Mouse (Mus musculus) frontal cortex, postnatal 14 days (tissue): ENCODE measurements around the gene Cyb5d1.

ENCODE experiments used
- DNase-seq, 2 experiments: peaks; one replicate each; pipeline ENCODE4 v3.0.0; 2022; ENCODE audit warnings: low spot score in 2 of 2

Gene Cyb5d1

GRCm38 (mm10) chr11:69415668-69416451 is 20.4 kb upstream of the Cyb5d1 start:
- peak; percentile 30 to 49 for DNase-seq

GRCm38 (mm10) chr11:69415327-69415667 is 19.9 kb upstream of the Cyb5d1 start:
- peak in 1 of 2 experiments; percentile 53 for DNase-seq

DNA sequence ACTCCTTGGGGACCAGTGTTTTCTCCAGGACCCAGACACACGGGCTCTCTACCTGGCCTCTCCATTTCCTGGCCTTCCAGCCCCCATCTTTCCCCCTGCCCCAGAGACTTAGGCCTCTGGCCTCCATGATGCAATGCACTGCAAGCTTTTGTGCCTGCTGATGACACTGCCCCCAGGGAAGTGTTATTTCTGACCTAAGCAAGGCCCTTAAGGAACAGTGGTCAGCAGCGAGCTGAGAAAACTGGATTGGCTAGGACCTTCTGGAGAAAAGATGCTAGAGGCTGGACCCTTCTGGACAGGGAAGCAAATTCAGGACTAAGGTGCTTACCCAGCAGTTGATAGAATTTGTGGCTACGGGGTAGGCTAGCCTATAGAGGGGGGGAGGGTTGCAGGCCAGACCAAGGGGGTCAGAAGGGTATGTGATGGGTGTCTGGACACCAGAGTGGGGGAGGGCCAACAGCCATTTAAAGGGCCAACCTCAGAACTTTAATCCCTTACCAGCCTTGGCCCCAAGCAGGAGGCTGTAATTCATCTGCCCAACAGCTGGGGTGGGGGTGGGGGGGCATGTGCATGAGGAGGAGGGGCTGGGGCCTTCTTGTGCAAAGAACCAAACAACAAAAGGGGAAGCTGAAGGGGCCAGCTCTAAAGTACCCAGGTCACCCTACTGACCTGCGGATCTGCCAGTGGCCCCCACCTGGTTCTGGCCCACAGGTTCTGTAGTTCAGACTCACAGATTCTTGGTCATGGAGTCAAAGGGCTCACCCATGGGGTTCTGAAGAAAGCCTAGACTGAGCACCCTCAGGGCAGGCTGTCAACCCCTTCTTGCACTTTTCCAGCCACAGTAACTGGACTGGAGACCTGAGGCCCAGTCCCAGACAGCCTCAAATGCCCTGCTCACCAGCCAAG is 19.2 kb upstream of the Cyb5d1 start:
- DNase-seq, result peak in 1 of 2 experiments; percentile 41

DNA sequence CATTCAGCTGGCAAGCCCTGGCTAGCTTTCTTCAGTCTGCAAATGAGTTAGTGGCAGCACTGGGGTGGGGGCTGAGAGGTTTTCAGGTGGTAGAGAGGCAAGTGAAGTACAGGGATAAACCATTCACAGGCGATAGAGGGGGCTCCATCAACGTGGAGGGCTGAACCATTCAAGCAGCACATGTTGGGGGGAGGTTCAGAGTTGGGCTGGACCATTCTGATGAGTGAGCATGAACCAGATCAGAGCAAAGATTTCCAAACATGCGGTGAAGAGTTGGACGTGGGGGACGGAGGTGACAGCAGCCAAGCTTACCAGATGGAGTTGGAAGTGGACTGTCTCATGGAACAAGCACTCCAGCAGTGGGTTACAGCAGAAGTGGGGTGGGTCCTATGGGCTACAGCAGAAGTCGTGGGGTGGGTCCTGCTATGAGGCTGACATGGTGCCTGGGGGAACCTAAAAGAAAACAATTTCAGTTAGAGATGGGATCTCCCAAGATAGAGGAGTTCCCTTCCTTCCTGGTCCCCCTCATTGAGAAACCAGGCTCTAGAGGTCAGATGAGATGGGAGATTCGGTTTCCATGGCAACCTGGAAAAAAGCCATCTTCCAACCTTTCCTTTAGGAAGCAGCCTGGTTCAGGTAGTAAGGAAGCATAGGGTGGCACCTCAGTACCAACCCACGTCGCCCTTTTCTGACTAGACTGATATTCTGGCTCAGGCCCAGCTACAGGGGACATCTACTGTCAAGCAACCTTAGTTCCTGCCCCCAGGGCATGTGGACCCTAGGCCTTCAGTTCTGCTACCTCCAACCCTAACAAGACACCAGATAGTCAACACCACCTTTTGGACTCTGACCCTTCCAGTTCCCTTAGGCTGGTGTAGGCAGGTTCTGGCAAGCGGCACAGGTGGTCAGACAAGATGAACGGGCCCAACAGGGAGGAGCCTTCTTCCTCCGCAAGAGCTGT is 18.1 kb upstream of the Cyb5d1 start, which contains the start of gene Kdm6b:
Kdm6b (minus strand) TSS at position 455 of the 961 bp plus-strand sequence.
- peak; percentile 45 to 64 for DNase-seq

DNA sequence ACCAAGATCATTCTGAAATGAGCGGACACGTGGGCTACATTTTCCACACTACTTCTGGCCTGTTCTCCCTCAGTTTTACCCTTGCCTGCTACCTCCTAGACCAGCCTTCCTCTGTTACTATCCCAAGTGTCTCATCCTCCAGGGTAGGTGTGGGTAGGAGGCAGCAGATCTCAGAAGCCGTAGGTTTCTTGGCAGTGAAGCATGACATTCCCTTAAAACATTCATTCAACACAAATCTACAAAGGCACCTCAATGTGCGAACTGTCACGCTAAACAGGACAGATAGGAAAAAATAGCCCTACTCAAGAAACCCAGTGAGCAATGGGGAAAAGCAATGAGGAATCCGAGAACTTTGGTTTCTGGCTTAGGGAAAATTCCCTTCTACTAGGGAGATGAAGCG is 17.1 kb upstream of the Cyb5d1 start:
- no peak for DNase-seq

GRCm38 (mm10) chr11:69411538-69412203 is 16.2 kb upstream of the Cyb5d1 start:
- peak; percentile 52 to 56 for DNase-seq

GRCm38 (mm10) chr11:69411073-69411535 is 15.7 kb upstream of the Cyb5d1 start:
- DNase-seq, result peak; percentile 90 to 95

DNA sequence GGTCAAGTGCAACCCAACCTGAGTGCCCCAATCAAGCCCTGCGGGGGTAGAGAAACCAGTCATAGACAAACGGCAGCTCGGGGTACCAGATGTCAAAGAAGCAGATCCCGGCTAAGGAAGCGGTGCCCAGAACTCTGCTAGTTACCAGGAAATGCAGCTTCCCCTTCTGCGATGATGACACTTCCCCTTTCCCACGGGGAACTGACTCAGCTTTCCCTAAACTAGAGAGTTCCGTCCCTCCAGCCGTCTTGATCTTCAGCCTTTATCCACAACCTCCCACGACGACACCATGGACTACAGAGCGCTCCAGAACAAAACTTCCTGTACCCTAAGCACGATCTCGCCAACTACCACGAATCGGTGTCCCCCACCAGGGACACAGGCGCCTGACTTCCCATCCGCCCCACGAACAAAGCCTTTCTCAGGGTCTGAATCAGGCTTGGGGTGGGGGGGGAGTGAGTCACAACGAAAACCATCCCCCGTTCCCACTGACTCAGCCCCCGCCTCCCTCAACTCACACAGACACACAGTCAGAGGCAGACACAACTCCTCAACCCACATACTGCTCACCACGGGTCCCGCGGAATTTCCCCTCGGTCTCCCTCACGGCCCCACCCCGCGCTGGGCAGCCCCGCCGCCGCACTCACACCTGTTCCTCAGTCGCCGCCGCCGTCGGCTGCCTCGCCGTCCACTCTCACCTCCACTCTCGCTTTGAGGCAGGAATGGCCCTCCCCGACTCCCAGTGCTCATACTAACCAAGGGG is 15.1 kb upstream of the Cyb5d1 start:
- peak; percentile 47 to 53 for DNase-seq

GRCm38 (mm10) chr11:69410045-69410309 is 14.5 kb upstream of the Cyb5d1 start:
- DNase-seq, result no peak

DNA sequence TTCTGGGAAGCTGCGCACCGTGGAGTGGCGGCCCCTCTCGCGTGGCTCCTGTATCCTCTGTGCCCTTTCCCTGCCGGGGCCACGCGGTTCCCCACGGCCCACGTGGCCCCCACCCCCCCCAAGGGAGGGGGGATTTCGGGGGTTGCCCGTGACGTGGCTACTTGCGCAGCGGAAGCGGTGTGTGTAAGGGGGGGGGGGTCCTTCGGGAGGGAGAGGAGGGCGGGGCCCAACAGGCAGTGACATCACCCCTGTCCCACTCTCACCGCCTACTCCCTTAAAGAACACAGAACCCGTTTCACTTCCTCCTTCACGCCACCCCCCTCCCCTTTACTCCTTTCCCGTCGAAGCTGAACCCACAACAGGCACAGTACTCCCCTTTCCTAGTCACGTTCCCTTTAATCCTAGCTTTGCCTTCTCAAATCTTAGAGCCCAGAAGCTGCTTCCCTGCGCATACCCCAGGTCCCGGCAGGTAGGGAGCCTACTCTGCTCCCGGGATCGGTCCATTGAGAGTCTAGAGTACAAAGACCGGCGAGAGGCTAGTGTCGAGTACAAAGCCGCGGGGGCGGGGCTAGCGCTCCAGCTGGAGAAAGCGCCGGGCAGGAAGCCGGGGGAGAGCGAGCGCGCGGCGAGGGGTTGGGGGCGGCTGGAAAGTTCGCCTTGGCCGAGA is 14.1 kb upstream of the Cyb5d1 start:
- peak; percentile 71 to 79 for DNase-seq

DNA sequence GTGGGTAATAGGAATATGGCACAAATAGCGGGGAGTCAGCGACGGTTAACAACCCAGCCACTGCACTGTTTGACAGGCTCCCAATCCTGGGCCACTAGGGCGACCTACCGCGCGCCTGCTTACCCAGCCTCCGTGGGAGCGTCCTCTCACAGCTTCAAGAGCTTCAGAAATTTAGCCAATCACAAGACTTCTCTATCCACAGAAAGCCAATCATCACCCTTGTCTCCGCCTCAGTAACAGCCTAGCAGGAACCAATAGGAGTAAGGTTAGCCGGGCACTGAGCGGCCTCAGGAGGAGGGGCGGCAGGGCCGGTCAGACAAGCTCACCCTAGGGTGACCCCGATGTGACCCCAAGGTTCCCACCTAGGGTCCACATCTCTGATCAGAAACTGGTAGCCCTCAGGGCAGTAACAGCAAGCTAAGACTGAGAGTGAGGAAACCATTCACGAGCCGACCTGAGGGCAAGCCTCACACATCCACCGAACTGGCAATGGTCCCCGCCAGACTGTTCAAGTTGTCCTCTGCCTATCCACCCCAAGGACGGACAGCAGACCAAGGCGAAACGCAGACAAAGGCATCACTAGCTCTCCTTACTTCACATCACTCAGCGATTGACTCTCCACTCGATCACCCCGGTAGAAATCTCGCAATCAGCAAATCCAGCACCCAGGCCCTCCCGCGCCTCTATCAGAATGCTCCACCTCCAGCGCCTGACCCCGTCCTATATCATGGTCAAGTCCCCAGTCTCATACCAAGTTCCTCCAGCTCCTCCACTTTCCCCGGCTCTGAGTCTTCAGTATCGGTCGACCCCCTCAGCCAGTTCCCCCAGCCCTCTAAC is 13.3 kb upstream of the Cyb5d1 start:
- peak; percentile 74 to 82 for DNase-seq

- no peak for DNase-seq
These were observed 12.2 kb upstream of the Cyb5d1 start for GRCm38 (mm10) chr11:69407724-69408004.

GRCm38 (mm10) chr11:69406867-69407723 is 11.7 kb upstream of the Cyb5d1 start:
- no peak for DNase-seq

DNA sequence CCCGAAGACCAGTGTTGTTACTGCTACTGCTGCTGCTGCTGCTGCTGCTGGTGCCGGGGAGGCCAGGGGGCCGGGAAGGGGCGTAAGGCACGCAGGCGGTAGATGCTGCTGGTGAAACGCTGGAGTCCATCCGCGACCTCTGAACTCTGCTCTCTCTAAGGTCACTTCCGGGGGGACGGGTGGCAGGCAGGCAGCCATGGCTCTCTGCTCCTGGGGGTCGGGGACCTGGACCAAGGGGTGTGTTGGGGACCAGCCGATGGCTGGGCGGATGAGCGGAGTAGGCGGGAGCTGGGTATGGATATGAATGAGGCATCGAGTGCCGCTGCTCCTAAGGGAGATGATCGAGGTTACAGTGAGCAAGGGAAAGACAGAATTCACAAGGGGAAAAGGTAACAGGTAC is 10.9 kb upstream of the Cyb5d1 start:
- peak in 1 of 2 experiments; percentile 17 for DNase-seq

- DNase-seq, result no peak
These were observed 10.2 kb upstream of the Cyb5d1 start for GRCm38 (mm10) chr11:69405397-69406200.

DNA sequence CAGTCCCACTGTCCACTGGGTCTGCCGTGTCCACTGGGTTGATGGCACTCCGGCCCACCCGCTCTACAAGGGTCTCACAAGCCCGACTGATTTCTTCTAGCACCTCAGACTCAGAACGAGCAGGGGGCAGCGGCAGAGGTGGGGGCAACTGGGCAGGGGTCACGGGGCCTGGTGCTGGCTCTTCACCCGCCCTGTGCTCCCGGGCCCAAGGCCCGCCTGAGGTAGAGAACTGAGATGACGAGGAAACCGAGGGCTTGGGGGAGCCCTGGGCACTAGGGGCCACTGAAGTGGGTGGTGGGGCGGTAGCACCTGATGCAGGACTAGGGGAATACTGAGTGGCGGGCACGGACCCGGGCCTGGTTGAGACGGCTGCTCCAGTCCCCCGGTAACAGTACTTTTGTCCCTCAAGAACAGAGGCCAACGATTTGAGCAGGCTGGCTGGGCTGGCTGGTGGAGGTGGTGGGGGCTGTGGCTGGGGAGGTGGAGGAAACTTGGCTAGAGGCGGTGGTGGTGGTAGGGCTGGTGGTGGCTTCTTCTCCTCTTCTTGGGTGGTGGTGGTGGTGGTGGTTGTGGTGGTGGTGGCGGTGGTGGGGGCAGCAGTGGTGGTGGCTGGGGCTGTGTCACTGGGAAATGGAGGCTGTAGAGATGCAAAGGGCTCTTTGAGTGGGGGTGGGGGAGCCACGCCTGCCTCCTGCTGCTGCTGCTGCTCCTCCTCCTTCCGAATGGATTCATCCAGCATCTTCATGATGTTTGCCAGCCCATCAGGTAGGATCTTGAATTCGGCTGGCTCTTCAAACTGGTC is 9.4 kb upstream of the Cyb5d1 start:
- no peak for DNase-seq
